Mouse (Mus musculus): Measurements from ENCODE around the gene Sprr2a1. TPM values are rescaled to one million over a fixed set of nuclear protein-coding genes. Genes with fewer than 3 reads are reported as not detected.
"Not testable (repeated sequence)": the region's sequence is repeated elsewhere in the genome, so short reads cannot be mapped to it uniquely, and the experiment has no call there.

Sprr2a1 gene
- not detected for total RNA-seq (2021)
- long read RNA-seq, experiment 1, result 0 reads
- long read RNA-seq, experiment 2, result 0 reads

DNA sequence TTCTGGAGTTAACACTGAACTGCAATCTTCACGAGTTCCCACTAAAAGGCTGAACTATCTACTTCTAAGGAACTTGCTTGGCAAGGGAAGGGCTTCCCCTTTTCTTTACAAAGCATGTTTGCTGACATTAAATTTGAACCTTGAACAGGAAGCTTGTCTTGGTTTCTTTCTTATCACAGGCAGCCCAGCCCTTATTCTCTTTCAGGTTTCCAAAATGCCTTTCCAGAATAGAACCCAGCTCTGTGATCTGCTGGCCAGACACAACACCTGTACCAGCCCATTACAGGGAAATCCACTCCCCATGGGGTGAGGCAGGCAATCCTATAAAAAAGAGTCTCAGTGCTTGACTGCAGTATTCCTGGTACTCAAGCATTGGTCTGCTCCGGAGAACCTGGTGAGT is at the start of gene Sprr2a1, which contains the start of gene Sprr2a2:
Gene Sprr2a1 (plus strand): TSS at position 231 of the 400 bp plus-strand sequence.
Gene Sprr2a2 (plus strand): TSS at position 352 of the 400 bp plus-strand sequence.
- not testable (repeated sequence) for DNase-seq (ENCODE audit: low spot score in 2 of 2); H3K4me3 ChIP-seq; H3K27ac ChIP-seq

DNA sequence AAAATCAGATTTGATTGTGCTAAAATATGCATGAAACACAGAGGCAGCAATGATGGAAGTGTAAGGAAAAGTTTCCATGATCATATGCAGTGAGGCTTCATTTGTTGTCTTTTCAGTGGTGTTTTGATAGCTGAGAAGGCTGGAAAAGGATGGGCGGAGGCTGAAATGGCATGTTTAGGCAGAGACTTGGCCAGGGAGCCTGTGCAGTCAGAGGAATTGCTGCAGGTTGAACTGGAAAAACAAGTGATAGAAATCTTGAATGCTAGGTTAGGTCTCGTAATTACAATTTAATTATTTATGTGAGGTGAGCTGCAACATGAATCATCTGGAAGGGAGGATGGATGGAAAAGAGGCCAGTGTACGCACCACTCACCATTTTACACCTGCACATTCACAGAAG is 45.8 kb upstream of the Sprr2a1 start:
- no peak overlapping the region for H3K27ac ChIP-seq
- no peak overlapping the region for H3K4me3 ChIP-seq
- no peak for TF ChIP-seq CTCF (conservative IDR thresholded peaks at IDR 0.05)
- no peak for DNase-seq (ENCODE audit: low spot score in 2 of 2)

DNA sequence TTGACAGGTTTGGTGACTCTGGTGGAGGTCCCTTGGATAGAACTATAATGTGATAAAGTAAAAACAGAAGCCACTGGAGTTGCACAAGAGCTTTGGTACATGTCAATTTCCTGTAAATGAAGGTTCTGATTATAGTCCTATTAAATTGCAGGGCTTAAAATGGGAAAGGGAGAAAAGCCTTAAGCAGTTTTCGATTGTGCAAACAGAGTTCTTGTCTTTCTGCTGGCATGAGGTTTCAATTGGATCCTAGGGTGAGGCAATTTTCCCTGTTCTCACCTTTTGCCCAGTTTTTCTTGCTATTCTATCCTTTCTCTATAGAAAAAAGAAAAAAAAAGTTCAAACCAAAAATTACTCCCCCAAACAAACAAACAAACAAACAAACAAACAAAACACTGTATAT is 38.7 kb upstream of the Sprr2a1 start:
- no peak for TF ChIP-seq CTCF (conservative IDR thresholded peaks at IDR 0.05)
- H3K4me3 ChIP-seq, result no peak overlapping the region
- DNase-seq (ENCODE audit: low spot score in 2 of 2), result no peak

DNA sequence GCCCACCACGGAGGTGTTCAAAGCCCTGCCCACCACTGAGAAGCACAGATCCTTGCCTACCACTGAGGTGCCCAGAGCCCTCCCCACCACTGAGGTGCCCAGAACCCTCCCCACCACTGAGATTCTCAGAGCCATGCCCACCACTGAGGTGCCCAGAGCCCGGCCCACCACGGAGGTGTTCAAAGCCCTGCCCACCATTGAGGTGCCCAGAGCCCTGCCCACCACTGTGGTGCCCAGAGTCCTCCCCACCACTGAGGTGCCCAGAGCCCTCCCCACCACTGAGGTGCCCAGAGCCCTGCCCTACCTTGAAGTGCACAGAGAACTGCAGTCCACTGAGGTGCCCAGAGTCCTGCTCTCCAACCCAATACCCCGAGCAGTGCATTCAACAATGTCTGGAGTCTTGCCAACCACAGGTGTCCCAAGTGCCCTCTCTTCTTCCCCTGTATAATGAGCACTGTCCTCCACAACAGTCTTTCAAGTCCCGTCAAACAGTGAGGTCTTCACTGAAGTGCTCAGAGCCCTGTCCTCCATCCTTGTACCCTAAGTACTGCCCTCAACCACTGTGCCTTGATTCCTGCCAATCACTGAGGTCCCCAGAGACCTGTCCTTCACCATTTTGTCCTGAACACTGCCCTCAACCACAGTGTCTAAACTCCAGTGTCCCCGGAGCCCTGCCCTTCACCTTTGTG is 19.9 kb upstream of the Sprr2a1 start:
- Histone ChIP-seq H3K4me3 (no peak overlapping the region), H3K27ac (no peak overlapping the region)
- no peak for TF ChIP-seq CTCF (conservative IDR thresholded peaks at IDR 0.05)
- DNase-seq (ENCODE audit: low spot score in 2 of 2), result no peak

More for the DNA sequence above, 38.7 kb upstream of the Sprr2a1 start:
- H3K27ac ChIP-seq, result no peak overlapping the region

DNA sequence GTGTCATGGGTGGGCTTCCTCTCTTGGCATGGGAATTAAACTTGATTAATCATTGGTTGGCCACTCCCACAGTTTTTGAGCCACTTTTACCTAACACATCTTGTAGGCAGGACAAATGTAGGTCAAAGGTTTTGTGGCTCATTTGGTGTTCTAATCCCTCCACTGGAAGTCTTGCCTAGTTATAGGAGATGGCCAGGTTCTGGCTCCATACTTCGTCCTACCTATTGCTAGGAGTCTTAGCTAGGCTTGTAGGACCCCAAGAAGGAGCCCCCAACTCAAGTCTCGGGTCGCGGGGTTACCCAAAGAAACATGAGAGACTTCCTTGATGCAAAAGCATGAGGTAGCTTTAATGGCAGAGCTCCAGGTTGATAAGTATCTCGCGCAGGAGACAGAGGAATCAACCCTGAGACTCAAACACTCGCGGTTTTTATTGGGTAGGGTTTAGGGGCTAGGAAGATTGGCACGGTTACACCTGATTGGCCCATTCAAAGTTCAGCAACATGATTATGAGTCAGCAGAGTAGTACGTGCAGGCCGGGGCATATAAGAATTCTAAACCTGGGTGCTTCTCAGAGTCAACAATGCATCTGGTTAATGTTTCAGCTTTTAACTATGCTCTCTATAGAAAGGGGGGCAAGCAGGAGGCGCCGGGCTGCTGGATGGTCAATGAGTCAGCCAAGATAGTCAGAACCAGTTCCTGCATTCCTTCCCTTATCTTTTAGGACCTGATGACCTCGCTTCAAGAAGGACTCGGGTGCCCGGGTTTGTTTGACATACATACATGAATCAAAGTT is 4.3 kb upstream of the Sprr2a1 start:
- H3K4me3 ChIP-seq; DNase-seq (ENCODE audit: low spot score in 2 of 2); H3K27ac ChIP-seq: not testable (repeated sequence)

DNA sequence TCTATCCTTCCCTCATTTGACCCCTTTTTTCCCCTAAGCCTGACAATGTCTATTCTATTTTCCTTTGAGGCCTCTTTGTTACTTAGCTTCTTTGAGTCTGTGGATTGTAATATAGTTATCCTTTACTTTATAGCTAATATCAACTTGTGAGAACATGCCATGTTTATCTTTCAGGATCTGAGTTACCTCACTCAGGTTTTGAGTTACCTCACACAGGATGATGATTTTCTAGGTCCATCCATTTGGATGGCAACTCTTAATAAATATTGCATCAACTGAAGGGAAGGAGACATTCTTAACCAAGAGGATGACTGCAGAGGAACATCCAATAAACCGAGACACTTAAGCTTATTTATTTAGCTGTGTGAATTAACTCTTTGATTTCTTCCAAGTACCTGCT is 3.5 kb upstream of the Sprr2a1 start:
- not testable (repeated sequence) for DNase-seq (ENCODE audit: low spot score in 2 of 2); H3K27ac ChIP-seq; H3K4me3 ChIP-seq

DNA sequence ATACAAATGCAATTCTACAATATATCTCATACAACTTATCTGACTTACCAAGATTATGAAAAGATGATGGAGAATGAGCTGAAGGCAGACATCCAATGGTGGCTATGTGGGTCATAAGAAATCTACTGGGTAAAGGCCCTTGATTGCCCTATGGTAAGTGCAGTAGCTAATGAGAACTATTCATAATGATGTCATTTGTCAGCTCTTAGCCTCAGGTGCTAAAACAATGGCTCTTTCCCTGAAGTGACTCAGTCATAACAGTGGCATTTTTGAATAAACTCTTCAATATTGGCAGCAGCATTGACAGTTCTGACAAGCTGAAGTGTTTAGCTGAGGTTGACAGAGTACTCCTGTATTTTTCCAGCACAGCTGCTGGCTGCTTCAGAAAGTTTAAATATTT is 1.9 kb upstream of the Sprr2a1 start:
- H3K27ac ChIP-seq; DNase-seq (ENCODE audit: low spot score in 2 of 2); H3K4me3 ChIP-seq: not testable (repeated sequence)

DNA sequence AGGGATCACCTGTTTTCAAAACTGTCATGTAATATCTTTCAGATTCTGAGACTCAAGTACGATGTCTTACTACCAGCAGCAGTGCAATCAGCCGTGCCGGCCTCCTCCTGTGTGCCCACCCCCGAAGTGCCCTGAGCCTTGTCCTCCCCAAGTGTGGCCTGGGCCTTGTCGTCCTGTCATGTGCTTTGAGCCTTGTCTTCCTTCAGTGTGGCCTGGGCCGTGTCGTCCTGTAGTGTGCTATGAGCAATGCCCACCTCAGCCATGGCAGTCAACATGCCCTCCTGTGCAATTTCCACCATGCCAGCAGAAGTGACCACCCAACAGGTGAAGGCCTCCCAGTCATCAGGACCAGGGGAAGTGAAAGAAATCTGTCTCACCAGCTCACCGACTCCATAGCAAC is 3.4 kb downstream of the Sprr2a1 start:
- H3K27ac ChIP-seq; DNase-seq (ENCODE audit: low spot score in 2 of 2); H3K4me3 ChIP-seq: not testable (repeated sequence)

DNA sequence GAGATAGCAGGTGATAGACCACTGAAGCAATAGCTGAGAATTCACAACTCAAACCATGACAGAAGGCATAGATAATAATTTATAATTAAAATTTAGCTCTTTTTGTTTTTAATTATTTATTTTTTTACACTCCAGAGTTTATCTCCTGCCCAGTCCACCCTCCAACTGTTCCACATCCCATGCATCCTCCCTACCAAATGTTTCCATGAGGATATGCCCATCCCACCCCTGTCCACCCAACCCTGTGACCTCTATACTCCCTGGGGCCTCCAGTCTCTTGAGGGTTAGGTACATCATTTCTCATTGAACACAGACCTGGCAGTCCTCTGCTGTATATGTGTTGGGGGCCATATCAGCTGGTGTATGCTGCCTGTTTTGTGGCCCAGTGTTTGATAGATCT is 8.1 kb downstream of the Sprr2a1 start:
- not testable (repeated sequence) for H3K27ac ChIP-seq; DNase-seq (ENCODE audit: low spot score in 2 of 2); H3K4me3 ChIP-seq

DNA sequence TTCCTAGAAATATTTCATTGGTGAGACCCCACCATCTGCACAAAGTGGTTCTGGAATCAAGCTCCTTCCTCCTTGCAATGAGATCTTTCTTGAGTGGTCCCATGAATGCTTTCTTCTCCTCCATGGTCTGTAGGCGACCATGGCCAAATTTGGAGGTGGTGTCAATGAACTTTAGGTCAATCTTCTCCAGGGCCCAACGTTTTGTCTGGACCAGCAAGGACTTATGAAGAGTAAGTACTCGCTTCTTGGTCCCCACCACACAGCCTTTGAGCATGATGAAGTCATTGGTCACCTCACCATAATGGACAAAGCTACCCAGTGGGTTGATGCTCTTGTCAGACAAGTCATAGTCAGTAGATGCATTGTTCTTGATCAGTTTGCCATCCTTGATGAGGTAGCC is 11.8 kb downstream of the Sprr2a1 start:
- H3K4me3 ChIP-seq; H3K27ac ChIP-seq; DNase-seq (ENCODE audit: low spot score in 2 of 2): not testable (repeated sequence)

DNA sequence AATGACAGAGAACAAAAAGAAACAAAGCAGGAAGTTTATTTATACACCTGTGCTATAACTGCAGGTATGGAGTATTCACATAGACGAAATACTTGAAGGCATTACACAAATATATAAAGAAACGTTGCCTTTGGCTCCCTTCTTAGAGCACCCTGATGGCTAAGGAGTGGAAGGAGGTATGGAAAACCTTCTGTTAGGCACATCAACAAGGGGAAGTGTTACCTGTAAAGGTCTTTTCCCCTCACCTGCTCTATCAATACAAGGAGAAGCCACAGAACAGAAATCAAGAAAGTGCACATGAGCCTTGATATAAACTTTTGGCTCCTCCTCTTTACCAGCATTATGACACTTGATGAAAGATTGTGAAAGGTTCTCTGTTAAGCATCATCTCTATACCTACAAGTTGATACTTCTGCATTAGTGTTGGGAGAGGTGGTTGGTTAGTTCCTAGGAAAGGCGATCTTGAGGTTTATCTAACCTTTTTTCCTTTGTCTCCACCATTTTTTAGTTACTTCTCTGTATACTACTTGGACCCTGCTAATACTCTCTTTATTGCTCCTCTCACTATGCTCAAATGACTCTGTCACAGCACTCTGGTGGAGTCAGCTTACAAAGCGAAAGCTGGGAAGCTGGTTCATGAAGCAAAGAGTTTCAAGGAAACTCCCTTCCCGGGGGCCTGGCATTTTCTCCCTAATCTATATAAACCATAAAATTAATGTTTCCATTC is 21.0 kb downstream of the Sprr2a1 start:
- H3K4me3 ChIP-seq; H3K27ac ChIP-seq; DNase-seq (ENCODE audit: low spot score in 2 of 2): not testable (repeated sequence)

DNA sequence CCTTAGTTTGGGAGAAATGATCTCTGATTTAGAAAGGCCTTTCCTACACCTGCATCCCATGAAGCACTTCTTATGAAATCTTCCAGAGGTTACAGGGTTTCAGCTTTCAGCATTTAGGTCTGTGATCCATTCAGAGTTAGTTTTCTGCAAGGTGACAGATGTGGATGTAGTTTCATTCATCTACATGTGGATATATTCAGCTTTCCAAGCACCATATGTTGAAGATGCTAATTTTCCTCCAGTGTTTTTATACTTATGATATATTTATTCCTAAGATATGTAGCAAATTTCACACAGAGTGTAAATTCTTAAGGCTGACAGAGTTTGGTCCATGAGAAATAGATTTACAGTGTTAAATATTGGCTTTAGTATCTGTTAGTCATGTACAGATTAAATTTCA is 23.1 kb downstream of the Sprr2a1 start:
- not testable (repeated sequence) for DNase-seq (ENCODE audit: low spot score in 2 of 2); H3K4me3 ChIP-seq; H3K27ac ChIP-seq

DNA sequence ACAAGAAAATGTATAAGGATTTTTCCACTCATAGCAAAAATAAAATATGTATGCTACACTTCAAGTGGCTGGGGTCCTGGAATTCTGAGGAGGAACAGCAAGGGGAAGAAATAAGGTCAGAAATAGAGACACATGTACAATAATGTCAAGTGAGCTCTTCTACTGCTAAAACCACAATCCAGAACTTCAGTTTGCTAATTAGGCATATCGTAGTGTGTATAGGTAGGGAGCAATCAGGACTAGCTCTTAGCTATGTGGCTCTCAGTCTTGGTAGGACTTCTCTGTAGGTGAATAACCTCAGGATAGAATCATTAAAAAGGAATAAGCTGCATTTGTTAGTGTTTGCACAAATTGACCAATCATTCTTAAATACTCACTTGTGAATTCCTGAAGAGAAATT is 23.6 kb downstream of the Sprr2a1 start:
- not testable (repeated sequence) for H3K4me3 ChIP-seq; DNase-seq (ENCODE audit: low spot score in 2 of 2); H3K27ac ChIP-seq

DNA sequence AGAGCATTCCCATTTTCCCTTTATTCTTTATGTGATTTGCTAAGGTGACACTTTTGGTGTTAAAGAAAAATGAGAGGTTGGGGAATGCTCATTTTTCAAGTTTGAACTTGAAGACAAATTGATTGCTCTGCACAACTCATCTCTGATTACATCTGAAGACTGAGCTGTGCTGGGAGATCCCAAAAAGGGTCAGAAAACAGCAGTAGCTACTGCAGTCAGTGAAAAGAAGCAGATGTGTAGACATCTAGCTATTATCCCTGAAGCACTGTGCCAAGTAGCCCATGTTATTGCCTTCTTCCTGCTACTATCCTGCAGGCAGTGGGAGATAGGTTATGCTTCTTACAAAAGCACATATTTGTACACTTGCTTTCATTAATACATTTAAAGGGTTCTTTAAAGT is 29.2 kb downstream of the Sprr2a1 start:
- not testable (repeated sequence) for DNase-seq (ENCODE audit: low spot score in 2 of 2); H3K4me3 ChIP-seq; H3K27ac ChIP-seq

DNA sequence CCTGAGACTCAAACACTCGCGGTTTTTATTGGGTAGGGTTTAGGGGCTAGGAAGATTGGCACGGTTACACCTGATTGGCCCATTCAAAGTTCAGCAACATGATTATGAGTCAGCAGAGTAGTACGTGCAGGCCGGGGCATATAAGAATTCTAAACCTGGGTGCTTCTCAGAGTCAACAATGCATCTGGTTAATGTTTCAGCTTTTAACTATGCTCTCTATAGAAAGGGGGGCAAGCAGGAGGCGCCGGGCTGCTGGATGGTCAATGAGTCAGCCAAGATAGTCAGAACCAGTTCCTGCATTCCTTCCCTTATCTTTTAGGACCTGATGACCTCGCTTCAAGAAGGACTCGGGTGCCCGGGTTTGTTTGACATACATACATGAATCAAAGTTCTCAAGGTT is 30.6 kb downstream of the Sprr2a1 start:
- H3K4me3 ChIP-seq, result not testable (repeated sequence)

DNA sequence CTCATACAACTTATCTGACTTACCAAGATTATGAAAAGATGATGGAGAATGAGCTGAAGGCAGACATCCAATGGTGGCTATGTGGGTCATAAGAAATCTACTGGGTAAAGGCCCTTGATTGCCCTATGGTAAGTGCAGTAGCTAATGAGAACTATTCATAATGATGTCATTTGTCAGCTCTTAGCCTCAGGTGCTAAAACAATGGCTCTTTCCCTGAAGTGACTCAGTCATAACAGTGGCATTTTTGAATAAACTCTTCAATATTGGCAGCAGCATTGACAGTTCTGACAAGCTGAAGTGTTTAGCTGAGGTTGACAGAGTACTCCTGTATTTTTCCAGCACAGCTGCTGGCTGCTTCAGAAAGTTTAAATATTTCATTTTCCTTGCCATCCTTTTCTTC is 32.9 kb downstream of the Sprr2a1 start:
- H3K4me3 ChIP-seq; H3K27ac ChIP-seq; DNase-seq (ENCODE audit: low spot score in 2 of 2): not testable (repeated sequence)

More for the DNA sequence above, 30.6 kb downstream of the Sprr2a1 start:
- not testable (repeated sequence) for H3K27ac ChIP-seq; DNase-seq (ENCODE audit: low spot score in 2 of 2)

DNA sequence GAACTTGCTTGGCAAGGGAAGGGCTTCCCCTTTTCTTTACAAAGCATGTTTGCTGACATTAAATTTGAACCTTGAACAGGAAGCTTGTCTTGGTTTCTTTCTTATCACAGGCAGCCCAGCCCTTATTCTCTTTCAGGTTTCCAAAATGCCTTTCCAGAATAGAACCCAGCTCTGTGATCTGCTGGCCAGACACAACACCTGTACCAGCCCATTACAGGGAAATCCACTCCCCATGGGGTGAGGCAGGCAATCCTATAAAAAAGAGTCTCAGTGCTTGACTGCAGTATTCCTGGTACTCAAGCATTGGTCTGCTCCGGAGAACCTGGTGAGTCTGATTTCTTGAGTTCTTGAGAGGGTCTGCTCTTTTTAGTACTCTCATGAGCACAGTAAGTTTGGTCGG is 34.9 kb downstream of the Sprr2a1 start:
- not testable (repeated sequence) for DNase-seq (ENCODE audit: low spot score in 2 of 2); H3K4me3 ChIP-seq; H3K27ac ChIP-seq

DNA sequence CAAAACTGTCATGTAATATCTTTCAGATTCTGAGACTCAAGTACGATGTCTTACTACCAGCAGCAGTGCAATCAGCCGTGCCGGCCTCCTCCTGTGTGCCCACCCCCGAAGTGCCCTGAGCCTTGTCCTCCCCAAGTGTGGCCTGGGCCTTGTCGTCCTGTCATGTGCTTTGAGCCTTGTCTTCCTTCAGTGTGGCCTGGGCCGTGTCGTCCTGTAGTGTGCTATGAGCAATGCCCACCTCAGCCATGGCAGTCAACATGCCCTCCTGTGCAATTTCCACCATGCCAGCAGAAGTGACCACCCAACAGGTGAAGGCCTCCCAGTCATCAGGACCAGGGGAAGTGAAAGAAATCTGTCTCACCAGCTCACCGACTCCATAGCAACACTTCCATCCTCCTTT is 38.3 kb downstream of the Sprr2a1 start:
- not testable (repeated sequence) for DNase-seq (ENCODE audit: low spot score in 2 of 2); H3K27ac ChIP-seq; H3K4me3 ChIP-seq
